Mouse (Mus musculus) gastrocnemius, postnatal 14 days (tissue): ENCODE measurements around the gene Pom121l2. TPM values are rescaled to one million over a fixed set of nuclear protein-coding genes. Genes with fewer than 3 reads are reported as not detected.

Experiments
- DNase-seq: peaks from one replicate; pipeline ENCODE4 v3.0.0; 2021; ENCODE audit warnings: mixed read lengths
- intact Hi-C: fragments of 180-260 bp; cut with DNase I; formaldehyde crosslinking; loops from one replicate; pipeline ENCODE4 v1.15.1; 2025; ENCODE audit warnings: low total_unique reads
- microRNA-seq, 2 experiments: library from miRNA; unstranded; fragments of <30 nt; microRNA quantifications; one replicate each; pipeline ENCODE4 v1.2.0; 2021
- total RNA-seq, 2 experiments: library from RNA; stranded (reverse); gene quantifications; 2 replicates each; pipeline ENCODE4 v1.2.3; 2021

Gene Pom121l2
- total RNA-seq, 2 experiments from 2014 or later: not detected

GRCm38 (mm10) chr13:22036149-22036956 lies 55.4 kb downstream of the Pom121l2 start:
- no peak for DNase-seq
- intact Hi-C loops: loop anchor here (10.0 kb wide), 1 partner anchor 212 kb away; no protein-coding TSS in a partner anchor

GRCm38 (mm10) chr13:22036986-22037385 lies 56.0 kb downstream of the Pom121l2 start:
- intact Hi-C loops: loop anchor here (10.0 kb wide), 1 partner anchor 212 kb away; no protein-coding TSS in a partner anchor
- DNase-seq: no peak

- intact Hi-C loops: loop anchor here (10.0 kb wide), 1 partner anchor 213 kb away; no protein-coding TSS in a partner anchor
- no peak for DNase-seq
Measured at GRCm38 (mm10) chr13:22037415-22037814, 56.4 kb downstream of the Pom121l2 start.

Small RNAs within 50 kb of the gene (microRNA-seq; reads per million reads assigned to microRNA genes)
- 0 reads per million in 2 experiments for gene Gm44390

Other genes starting within 250 kb of the Pom121l2 start
- gene Hist1h4j, start 246.1 kb upstream of the Pom121l2 start, total RNA-seq: 10 to 100 TPM; 15.5 to 16.2 TPM
- gene Hist1h4k, start 230.7 kb upstream of the Pom121l2 start, total RNA-seq: 100 to 1,000 TPM; 174 TPM
- 10 to 100 TPM; 29.4 to 33.4 TPM for gene Hist1h2ak, start 227.4 kb upstream of the Pom121l2 start, total RNA-seq
- 10 to 100 TPM; 39.6 to 49.3 TPM for gene Hist1h2bn, start 227.1 kb upstream of the Pom121l2 start, total RNA-seq
- gene Hist1h1b, start 200.6 kb upstream of the Pom121l2 start, total RNA-seq: 10 to 100 TPM; 49.0 to 49.9 TPM
- gene Hist1h3i, start 197.8 kb upstream of the Pom121l2 start, total RNA-seq: 10 to 100 TPM; 87.1 to 98.9 TPM
- gene Hist1h2an, start 194.0 kb upstream of the Pom121l2 start, total RNA-seq: 10 to 100 TPM in 1 of 2 experiments, 1 to 10 TPM in 1; 7.8 to 10.7 TPM
- gene Hist1h2bp, start 193.7 kb upstream of the Pom121l2 start, total RNA-seq: 10 to 100 TPM; 32.1 to 32.8 TPM
- 10 to 100 TPM; 58.2 to 75.5 TPM for gene Hist1h2bq, start 171.0 kb upstream of the Pom121l2 start, total RNA-seq
- 10 to 100 TPM; 67.5 to 87.1 TPM for gene Hist1h2ao, start 170.7 kb upstream of the Pom121l2 start, total RNA-seq
- gene Hist1h4m, start 169.4 kb upstream of the Pom121l2 start, total RNA-seq: 100 to 1,000 TPM; 150 to 154 TPM
- 10 to 100 TPM; 26.8 to 27.2 TPM for gene Hist1h4n, start 149.0 kb upstream of the Pom121l2 start, total RNA-seq
- gene Hist1h2ap, start 147.7 kb upstream of the Pom121l2 start, total RNA-seq: 10 to 100 TPM; 29.4 to 69.3 TPM
- 10 to 100 TPM; 57.8 to 74.3 TPM for gene Hist1h2br, start 147.5 kb upstream of the Pom121l2 start, total RNA-seq
- gene Zfp184, start 36.1 kb upstream of the Pom121l2 start, total RNA-seq: under 1 TPM; 0.33 to 0.38 TPM
- not detected for gene Prss16, start 28.5 kb downstream of the Pom121l2 start, total RNA-seq
- 10 to 100 TPM; 45.8 to 69.2 TPM for gene Hist1h2ah, start 54.4 kb downstream of the Pom121l2 start, total RNA-seq
- 10 to 100 TPM; 80.3 to 90.2 TPM for gene Hist1h2bk, start 54.7 kb downstream of the Pom121l2 start, total RNA-seq
- gene Hist1h4i, start 60.2 kb downstream of the Pom121l2 start, total RNA-seq: 10 to 100 TPM; 46.4 to 49.7 TPM
- 10 to 100 TPM; 40.6 to 42.0 TPM for gene Hist1h2ag, start 61.8 kb downstream of the Pom121l2 start, total RNA-seq
- 10 to 100 TPM; 41.8 to 44.7 TPM for gene Hist1h2bj, start 62.0 kb downstream of the Pom121l2 start, total RNA-seq
- gene Vmn1r188, start 103.2 kb downstream of the Pom121l2 start, total RNA-seq: not detected
- gene Vmn1r189, start 124.6 kb downstream of the Pom121l2 start, total RNA-seq: not detected
- not detected for gene Vmn1r191, start 202.8 kb downstream of the Pom121l2 start, total RNA-seq
- gene Vmn1r192, start 209.9 kb downstream of the Pom121l2 start, total RNA-seq: not detected
- gene Vmn1r193, start 242.0 kb downstream of the Pom121l2 start, total RNA-seq: not detected